Mouse (Mus musculus) kidney, adult 2 months (tissue): ENCODE measurements around the gene Acot6. TPM values are rescaled to one million over a fixed set of nuclear protein-coding genes. Genes with fewer than 3 reads are reported as not detected.
A peak's percentile ranks its signal among the peaks of the same experiment; 100 is the strongest.

Experiments
- DNase-seq: peaks from one replicate; pipeline ENCODE4 v3.0.0; 2021
- H3K27ac ChIP-seq: fragments of 200-500 bp; 2 replicates; pipeline ENCODE4 v1.5.1; 2012; ENCODE audit warnings: low read depth, low read length, control low read depth, inconsistent platforms; ENCODE audit not compliant: insufficient read depth
- H3K27me3 ChIP-seq: fragments of 200-500 bp; replicated peaks from 2 replicates; pipeline ENCODE4 v1.6.1; 2012; ENCODE audit warnings: mild to moderate bottlenecking, moderate library complexity, low read length, inconsistent platforms; ENCODE audit not compliant: control insufficient read depth, insufficient read depth
- H3K36me3 ChIP-seq: fragments of 200-500 bp; 2 replicates; pipeline ENCODE4 v1.6.1; 2012; ENCODE audit warnings: mild to moderate bottlenecking, moderate library complexity, low read length, inconsistent platforms; ENCODE audit not compliant: control insufficient read depth, insufficient read depth
- H3K4me1 ChIP-seq: fragments of 200-500 bp; 2 replicates; pipeline ENCODE4 v1.6.1; 2011; ENCODE audit warnings: low read length; ENCODE audit not compliant: control insufficient read depth, insufficient read depth
- H3K4me3 ChIP-seq: fragments of 200-500 bp; 2 replicates; pipeline ENCODE4 v1.5.1; 2011; ENCODE audit warnings: mild to moderate bottlenecking, low read depth, low read length, control low read depth; ENCODE audit not compliant: insufficient read depth
- CTCF ChIP-seq: fragments of 200-500 bp; conservative IDR thresholded peaks from 2 replicates; pipeline ENCODE4 v1.5.1; 2011; ENCODE audit warnings: low read depth, mild to moderate bottlenecking, control low read depth, low read length, moderate library complexity, mixed read lengths; ENCODE audit not compliant: insufficient read depth, insufficient read length
- POLR2A ChIP-seq: fragments of 200-500 bp; IDR thresholded peaks from one replicate; pipeline ENCODE4 v1.6.1; 2011; ENCODE audit warnings: low read depth, low read length, control low read depth
- WGBS: fragments of 180-500 bp; shearing (Covaris S2); methylation state at CpG from one replicate; pipeline ENCODE4 v1.1.7; 2018; 5-methylcytosine and 5-hydroxymethylcytosine counted together
- polyA plus RNA-seq: library from polyadenylated mRNA; depleted of rRNA; stranded (reverse); fragments of >200 nt; gene quantifications from 2 replicates; pipeline ENCODE4 v1.2.3, GENCODE M21; 2012

The Acot6 gene
- polyA plus RNA-seq, 1 experiment, result 6.9 TPM

- peaks cover 2% of the 10 kb centered on the region; the same call in 1 of the 2 replicates for H3K36me3 ChIP-seq
- no peaks in the 10 kb centered on the region for H3K27me3 ChIP-seq
- H3K27ac ChIP-seq, result no peak overlapping the region
- no peak overlapping the region for H3K4me3 ChIP-seq
- 71% methylated on average over 12 of the region's 12 CpGs for WGBS
- H3K4me1 ChIP-seq, result no peaks in the 10 kb centered on the region
- no peak for TF ChIP-seq CTCF
- TF ChIP-seq POLR2A, result no peak
- no peak for DNase-seq
These were observed 25.4 kb downstream of the Acot6 start for GRCm38 (mm10) chr12:84125892-84126291.

- H3K36me3 ChIP-seq, result peaks cover 2% of the 10 kb centered on the region; the same call in 1 of the 2 replicates
- WGBS, result 91% methylated on average over 2 of the region's 2 CpGs
- TF ChIP-seq POLR2A (no peak), CTCF (no peak)
These were observed 26.4 kb downstream of the Acot6 start for GRCm38 (mm10) chr12:84126899-84127298.

GRCm38 (mm10) chr12:84128576-84128975 lies 28.1 kb downstream of the Acot6 start:
- no peaks in the 10 kb centered on the region for H3K27me3 ChIP-seq
- H3K36me3 ChIP-seq, result peaks cover 2% of the 10 kb centered on the region; the same call in 1 of the 2 replicates
- H3K4me1 ChIP-seq, result no peaks in the 10 kb centered on the region
- no peak for DNase-seq
- 92% methylated on average over 6 of the region's 6 CpGs for WGBS
- H3K27ac ChIP-seq, result no peak overlapping the region
- no peak overlapping the region for H3K4me3 ChIP-seq
- TF ChIP-seq CTCF (no peak), POLR2A (no peak)

More at GRCm38 (mm10) chr12:84126899-84127298, 26.4 kb downstream of the Acot6 start:
- no peaks in the 10 kb centered on the region for H3K27me3 ChIP-seq
- no peak overlapping the region for H3K27ac ChIP-seq
- H3K4me1 ChIP-seq, result no peaks in the 10 kb centered on the region
- no peak overlapping the region for H3K4me3 ChIP-seq
- DNase-seq, result no peak

- Histone ChIP-seq H3K4me1 (no peaks in the 10 kb centered on the region), H3K4me3 (no peak overlapping the region), H3K27me3 (no peaks in the 10 kb centered on the region), H3K27ac (no peak overlapping the region), H3K36me3 (peaks cover 2% of the 10 kb centered on the region; the same call in 1 of the 2 replicates)
- DNase-seq, result no peak
- 92% methylated on average over 8 of the region's 8 CpGs for WGBS
- no peak for TF ChIP-seq POLR2A
- TF ChIP-seq CTCF, result no peak
These were observed 29.5 kb downstream of the Acot6 start for GRCm38 (mm10) chr12:84129931-84130330.

GRCm38 (mm10) chr12:84132265-84132664 lies 31.8 kb downstream of the Acot6 start:
- H3K4me3 ChIP-seq, result no peak overlapping the region
- H3K4me1 ChIP-seq, result no peaks in the 10 kb centered on the region
- H3K27me3 ChIP-seq, result no peaks in the 10 kb centered on the region
- no peak overlapping the region for H3K27ac ChIP-seq
- peaks cover 1% of the 10 kb centered on the region; the same call in 1 of the 2 replicates for H3K36me3 ChIP-seq
- DNase-seq, result peak; percentile 60
- peak; percentile 73 for TF ChIP-seq CTCF
- no peak for TF ChIP-seq POLR2A
- 73% methylated on average over 3 of the region's 3 CpGs for WGBS

GRCm38 (mm10) chr12:84137131-84137530 lies 36.7 kb downstream of the Acot6 start:
- H3K36me3 ChIP-seq, result peaks cover 1% of the 10 kb centered on the region; the same call in 1 of the 2 replicates
- no peak overlapping the region for H3K4me3 ChIP-seq
- DNase-seq, result no peak
- WGBS, result 93% methylated on average over 7 of the region's 7 CpGs
- no peaks in the 10 kb centered on the region for H3K27me3 ChIP-seq
- H3K27ac ChIP-seq, result no peak overlapping the region
- TF ChIP-seq POLR2A (no peak), CTCF (no peak)
- peaks cover 8% of the 10 kb centered on the region for H3K4me1 ChIP-seq

GRCm38 (mm10) chr12:84140135-84140534 lies 39.7 kb downstream of the Acot6 start:
- no peak overlapping the region for H3K4me3 ChIP-seq
- H3K4me1 ChIP-seq, result peaks cover 8% of the 10 kb centered on the region
- DNase-seq, result no peak
- 73% methylated on average over 4 of the region's 4 CpGs for WGBS
- H3K27me3 ChIP-seq, result no peaks in the 10 kb centered on the region
- TF ChIP-seq CTCF (no peak), POLR2A (no peak)
- H3K27ac ChIP-seq, result no peak overlapping the region
- peaks cover 1% of the 10 kb centered on the region; the same call in 1 of the 2 replicates for H3K36me3 ChIP-seq
